Comparison of ENCODE assay signal across 24 mouse cellular contexts in the genomic region with DNA sequence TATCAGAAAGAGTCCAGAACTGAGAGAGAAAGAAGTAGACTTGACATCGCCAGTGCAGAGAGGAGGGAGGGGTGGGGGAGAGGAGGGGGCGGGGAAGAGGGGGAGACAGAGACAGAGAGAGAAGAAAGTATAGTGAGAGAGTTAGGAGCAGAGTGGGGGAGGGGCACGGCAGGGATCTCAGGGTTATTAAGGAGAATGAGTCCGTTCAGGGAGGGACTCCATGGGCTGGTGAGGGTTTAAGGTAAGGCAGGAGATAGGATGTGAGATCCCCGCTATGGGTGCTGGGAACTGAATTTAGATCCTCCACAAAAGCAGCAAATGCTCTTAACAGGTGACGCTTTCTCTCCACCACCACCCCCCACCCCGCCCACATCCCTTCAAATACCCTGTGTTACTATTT. TPM values are rescaled to one million over a fixed set of nuclear protein-coding genes. Genes with fewer than 3 reads are reported as not detected.
DNase-seq lines count a peak whose midpoint lies in the region; ATAC-seq and TF ChIP-seq lines count a peak whose summit lies in the region.
"Had no signal": no experiment of that assay in that cellular context is flagged by ENCODE, and none has a peak within 500 bp of the region (broad histone marks: within the 10 kb centered on the region; RNA-seq: fewer than 3 reads in every experiment).

No protein-coding gene starts in this region.

- H3K36me3 ChIP-seq in heart, embryonic 12.5 days: no peaks in the 10 kb centered on the region
- H3K36me3 ChIP-seq in limb, embryonic 12.5 days: no peaks in the 10 kb centered on the region
- H3K36me3 ChIP-seq in limb, embryonic 10.5 days: no peaks in the 10 kb centered on the region
- H3K36me3 ChIP-seq in limb, embryonic 14.5 days (ENCODE audit: control insufficient read depth, insufficient read depth, low read length): no peaks in the 10 kb centered on the region

- H3K9me3 ChIP-seq in heart, embryonic 12.5 days (replicated peaks): no peaks in the 10 kb centered on the region
- H3K9me3 ChIP-seq in limb, embryonic 12.5 days: no peaks in the 10 kb centered on the region
- no peaks in the 10 kb centered on the region for H3K9me3 ChIP-seq in limb, embryonic 10.5 days (replicated peaks)
- H3K9me3 ChIP-seq in limb, embryonic 14.5 days (ENCODE audit: control insufficient read depth, low read length): no peaks in the 10 kb centered on the region

- no peak for ATAC-seq in heart, embryonic 12.5 days (ENCODE audit: insufficient number of reproducible peaks, low FRiP score)
- ATAC-seq in limb, embryonic 12.5 days (ENCODE audit: insufficient number of reproducible peaks, insufficient read depth, low FRiP score, low TSS enrichment, low read depth): no peak
- no peak for ATAC-seq in limb, embryonic 14.5 days (ENCODE audit: low FRiP score, low read depth)
- ATAC-seq: hindbrain, embryonic 16.5 days had no signal

- TF ChIP-seq POLR2A in limb, embryonic 14.5 days (IDR thresholded peaks at IDR 0.05; ENCODE audit: borderline replicate concordance, extremely low read depth, insufficient read depth, insufficient read length): no peak

- H3K4me2 ChIP-seq in heart, embryonic 12.5 days: peak overlapping the region; percentile 37
- 0 out of 2 replicates have a peak overlapping the region, but pooled peaks have one; percentile 1 for H3K4me2 ChIP-seq in limb, embryonic 12.5 days
- H3K4me2 ChIP-seq in limb, embryonic 14.5 days (replicated peaks; ENCODE audit: low read depth, low read length, severe bottlenecking): 0 out of 2 replicates have a peak overlapping the region, but pooled peaks have one; percentile 10

- H3K4me1 ChIP-seq in heart, embryonic 12.5 days (replicated peaks): peaks cover 14% of the 10 kb centered on the region
- 0 out of 2 replicates have a peak, but pooled peaks cover 4% of the 10 kb centered on the region for H3K4me1 ChIP-seq in limb, embryonic 12.5 days (replicated peaks)
- H3K4me1 ChIP-seq in limb, embryonic 10.5 days: peaks cover 15% of the 10 kb centered on the region
- H3K4me1 ChIP-seq in limb, embryonic 14.5 days (ENCODE audit: control insufficient read depth, insufficient read depth, low read length): no peaks in the 10 kb centered on the region; the same call in 1 of the 2 replicates

- no peaks in the 10 kb centered on the region for H3K27me3 ChIP-seq in heart, embryonic 12.5 days (replicated peaks)
- H3K27me3 ChIP-seq in limb, embryonic 12.5 days: no peaks in the 10 kb centered on the region
- H3K27me3 ChIP-seq in limb, embryonic 10.5 days (ENCODE audit: low read depth, poor library complexity, severe bottlenecking): no peaks in the 10 kb centered on the region
- H3K27me3 ChIP-seq in limb, embryonic 14.5 days (ENCODE audit: control insufficient read depth, insufficient read depth, low read length): no peaks in the 10 kb centered on the region

- no peak overlapping the region for H3K9ac ChIP-seq in heart, embryonic 12.5 days
- H3K9ac ChIP-seq in limb, embryonic 12.5 days (replicated peaks): no peak overlapping the region
- no peak overlapping the region for H3K9ac ChIP-seq in limb, embryonic 14.5 days (ENCODE audit: low read depth, low read length, severe bottlenecking)
- H3K9ac ChIP-seq: liver, embryonic 14.5 days had no signal

- H3K27ac ChIP-seq in heart, embryonic 12.5 days (ENCODE audit: poor library complexity, severe bottlenecking): no peak overlapping the region
- no peak overlapping the region for H3K27ac ChIP-seq in limb, embryonic 12.5 days
- no peak overlapping the region for H3K27ac ChIP-seq in limb, embryonic 10.5 days
- no peak overlapping the region for H3K27ac ChIP-seq in limb, embryonic 14.5 days (replicated peaks; ENCODE audit: low read depth, low read length)
- H3K27ac ChIP-seq: liver, embryonic 14.5 days had no signal

- peak; percentile 41 to 48 for DNase-seq in cerebellum, postnatal 10 days
- DNase-seq in cerebellum, adult 11-12 months: no peak
- DNase-seq in heart, adult 18-20 months: no peak
- no peak for DNase-seq in limb, embryonic 10.5 days (ENCODE audit: low spot score)
- no peak for DNase-seq in limb, embryonic 14.5 days (ENCODE audit: low spot score)
- DNase-seq in Muller cell, postnatal 12 days (ENCODE audit: inconsistent ontology term): no peak
- DNase-seq: cerebellum, adult 11 months; cerebellum, postnatal 36 days; gastrocnemius, postnatal 14 days; kidney, adult 11 months; left cerebral cortex, postnatal 4 days; midbrain, embryonic 14.5 days; thymus, adult 18-20 months had no signal

- 28% methylated on average over 7 of the region's 7 CpGs for WGBS in heart, embryonic 12.5 days
- 24% methylated on average over 6 of the region's 7 CpGs for WGBS in limb, embryonic 12.5 days
- 28% methylated on average over 6 of the region's 7 CpGs for WGBS in limb, embryonic 10.5 days
- WGBS in limb, embryonic 14.5 days: 24% methylated on average over 7 of the region's 7 CpGs

- no peak overlapping the region for H3K4me3 ChIP-seq in heart, embryonic 12.5 days
- no peak overlapping the region for H3K4me3 ChIP-seq in limb, embryonic 12.5 days (replicated peaks)
- no peak overlapping the region for H3K4me3 ChIP-seq in limb, embryonic 10.5 days
- no peak overlapping the region for H3K4me3 ChIP-seq in limb, embryonic 14.5 days (replicated peaks; ENCODE audit: low read length)

RNA-seq across cellular contexts. Expression of a gene that starts 31.3 kb away (rescaled TPM):
- polyA plus RNA-seq in heart, embryonic 12.5 days (2016; fragmentation: Nextera tagmentation; extraction: Ambion mirVana): 19.2 and 19.7 TPM in 2 replicates
- 1 to 10 TPM; 5.9 to 6.0 TPM for total RNA-seq in heart, adult 18-20 months (2021)
- 28.5 and 35.2 TPM in 2 replicates for polyA plus RNA-seq in limb, embryonic 12.5 days (2016; fragmentation: Nextera tagmentation; extraction: Ambion mirVana)
- 42.7 and 43.7 TPM in 2 replicates for polyA plus RNA-seq in limb, embryonic 10.5 days (2016; fragmentation: Nextera tagmentation; extraction: Ambion mirVana)
- 13.7 and 15.5 TPM in 2 replicates for polyA plus RNA-seq in limb, embryonic 14.5 days (2012; rRNA removed)
- polyA plus RNA-seq in limb, embryonic 14.5 days (2014; fragmentation: Nextera tagmentation; extraction: Ambion mirVana): 19.6 and 20.6 TPM in 2 replicates

RNA-seq across cellular contexts. Expression of a gene that starts 46.8 kb away (rescaled TPM):
- polyA plus RNA-seq in heart, embryonic 12.5 days (2016; fragmentation: Nextera tagmentation; extraction: Ambion mirVana): 0.06 TPM in 1 of 2 replicates, not detected in the other
- total RNA-seq in heart, adult 18-20 months (2021): not detected
- polyA plus RNA-seq in limb, embryonic 12.5 days (2016; fragmentation: Nextera tagmentation; extraction: Ambion mirVana): not detected in 2 replicates
- polyA plus RNA-seq in limb, embryonic 10.5 days (2016; fragmentation: Nextera tagmentation; extraction: Ambion mirVana): 0.06 TPM in 1 of 2 replicates, not detected in the other
- 0.04 and 0.09 TPM in 2 replicates for polyA plus RNA-seq in limb, embryonic 14.5 days (2012; rRNA removed)
- 0.10 TPM in 1 of 2 replicates, not detected in the other for polyA plus RNA-seq in limb, embryonic 14.5 days (2014; fragmentation: Nextera tagmentation; extraction: Ambion mirVana)
- total RNA-seq: gastrocnemius, postnatal 14 days; left cerebral cortex, postnatal 4 days had no signal
- polyA plus RNA-seq: forebrain, embryonic 11.5 days; heart, postnatal 0 days; hindbrain, embryonic 16.5 days; lung, embryonic 16.5 days; midbrain, embryonic 14.5 days; stomach, embryonic 14.5 days had no signal

RNA-seq across cellular contexts. Expression of a gene that starts 58.3 kb away (rescaled TPM):
- polyA plus RNA-seq in heart, embryonic 12.5 days (2016; fragmentation: Nextera tagmentation; extraction: Ambion mirVana): 0.24 TPM in 1 of 2 replicates, not detected in the other
- under 1 TPM in 1 of 2 experiments, not detected in 1; 0.82 TPM for total RNA-seq in heart, adult 18-20 months (2021)
- 0.50 and 0.71 TPM in 2 replicates for polyA plus RNA-seq in limb, embryonic 12.5 days (2016; fragmentation: Nextera tagmentation; extraction: Ambion mirVana)
- polyA plus RNA-seq in limb, embryonic 10.5 days (2016; fragmentation: Nextera tagmentation; extraction: Ambion mirVana): 0.34 and 0.65 TPM in 2 replicates
- 0.15 and 0.22 TPM in 2 replicates for polyA plus RNA-seq in limb, embryonic 14.5 days (2012; rRNA removed)
- polyA plus RNA-seq in limb, embryonic 14.5 days (2014; fragmentation: Nextera tagmentation; extraction: Ambion mirVana): 0.35 and 0.76 TPM in 2 replicates
- total RNA-seq: gastrocnemius, postnatal 14 days; layer of hippocampus, adult 18-20 months; left cerebral cortex, postnatal 4 days had no signal
- polyA plus RNA-seq: brain, embryonic 14.5 days; midbrain, embryonic 14.5 days; urinary bladder, adult 2 months had no signal

Comparison
In these comparisons a context has a peak if more than half of its experiments do, and no peak if none do; other contexts are left out.
1. DNase-seq: peak in cerebellum, postnatal 10 days (2 of 2); none in cerebellum, adult 11-12 months (single experiment), heart, adult 18-20 months (0 of 2), limb, embryonic 10.5 days (single experiment), limb, embryonic 14.5 days (single experiment) and Muller cell, postnatal 12 days (single experiment).
2. Peak in every context shown above with its lines, with median percentiles within 50 percentile points of each other: H3K4me2 ChIP-seq.